Mouse (Mus musculus): ENCODE results near the gene Gid8.

The Gid8 gene

GRCm38 (mm10) chr2:180709923-180710272 is at the start of gene Gid8, which contains the start of gene Dido1:
Gene Gid8 (plus strand): TSS chr2:180710117.
Gene Dido1 (minus strand): TSS chr2:180709999.
- peak; percentile 97 to 99 for DNase-seq (ENCODE audit: inconsistent age in 2 of 2, low spot score in 1 of 2)

DNA sequence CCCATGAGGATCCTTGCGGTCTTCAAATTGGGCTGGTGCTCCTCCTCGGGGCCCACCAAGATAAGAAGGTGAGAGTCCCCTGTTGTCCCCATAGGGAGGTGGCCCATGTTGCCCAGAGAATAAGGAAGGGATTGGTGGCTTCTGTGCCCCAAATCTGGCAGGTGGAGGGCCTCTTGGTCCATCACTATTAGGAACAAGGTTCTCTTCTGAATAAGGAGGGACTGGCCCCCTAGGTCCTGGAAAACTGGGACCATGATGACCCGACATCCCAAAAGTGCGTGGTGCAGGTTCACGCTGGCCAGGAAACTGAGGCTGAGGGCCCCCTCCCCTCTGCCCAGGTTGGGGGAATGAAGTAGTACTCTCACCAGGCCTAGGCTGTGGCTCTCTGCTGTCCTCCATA is 49.4 kb upstream of the Gid8 start:
- peak in 1 of 2 experiments; percentile 20 for DNase-seq (ENCODE audit: inconsistent age in 2 of 2, low spot score in 1 of 2)

- peak in 1 of 2 experiments; percentile 21 for DNase-seq (ENCODE audit: inconsistent age in 2 of 2, low spot score in 1 of 2)
Observed at GRCm38 (mm10) chr2:180662008-180662407, 47.9 kb upstream of the Gid8 start.

DNA sequence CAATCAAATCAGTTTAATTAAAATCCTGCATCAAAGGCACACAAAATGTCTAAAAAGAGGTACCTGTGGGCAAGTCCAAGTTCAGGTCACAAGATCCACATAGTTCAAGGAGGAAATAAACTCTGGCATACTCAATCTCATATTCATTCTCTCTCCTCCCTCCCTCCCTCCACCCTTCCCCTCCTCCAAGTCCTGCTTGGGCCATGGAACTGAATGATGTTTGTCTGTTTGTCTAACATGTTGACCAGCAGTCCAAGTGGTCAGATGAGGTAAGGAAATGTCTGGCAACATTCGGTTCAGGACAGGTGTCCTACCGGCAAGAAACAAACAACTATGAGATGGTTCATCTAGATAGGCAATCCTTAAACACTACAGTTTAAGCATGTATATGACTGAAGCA is 33.2 kb upstream of the Gid8 start:
- DNase-seq (ENCODE audit: inconsistent age in 2 of 2, low spot score in 1 of 2) = no peak

GRCm38 (mm10) chr2:180678609-180679140 is 31.2 kb upstream of the Gid8 start:
- peak; percentile 57 to 91 for DNase-seq (ENCODE audit: inconsistent age in 2 of 2, low spot score in 1 of 2)

- no peak for DNase-seq (ENCODE audit: inconsistent age in 2 of 2, low spot score in 1 of 2)
Observed at GRCm38 (mm10) chr2:180681225-180681624, 28.7 kb upstream of the Gid8 start.

- no peak for DNase-seq (ENCODE audit: inconsistent age in 2 of 2, low spot score in 1 of 2)
Observed at GRCm38 (mm10) chr2:180683524-180683923, 26.4 kb upstream of the Gid8 start.

DNA sequence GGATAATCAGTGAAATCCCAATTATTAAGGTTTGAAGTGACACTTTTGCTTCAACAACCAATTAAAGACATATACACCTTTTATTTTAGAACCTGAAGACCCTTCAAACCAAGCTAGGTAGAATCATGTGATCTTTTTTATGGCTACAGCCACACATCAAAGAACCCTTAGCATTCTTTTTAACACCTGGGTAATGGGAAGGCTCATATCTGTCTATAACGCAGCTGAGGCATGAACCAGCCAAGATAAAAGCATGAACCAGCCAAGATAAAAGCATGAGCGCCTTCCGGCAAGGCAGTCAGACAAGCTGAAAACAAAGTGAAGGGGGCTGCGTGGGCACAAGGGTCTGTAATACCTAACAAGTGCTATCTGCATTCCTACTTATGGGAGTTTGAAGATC is 25.9 kb upstream of the Gid8 start:
- no peak for DNase-seq (ENCODE audit: inconsistent age in 2 of 2, low spot score in 1 of 2)

- DNase-seq (ENCODE audit: inconsistent age in 2 of 2, low spot score in 1 of 2) = peak in 1 of 2 experiments; percentile 55
Observed at GRCm38 (mm10) chr2:180689841-180690240, 20.1 kb upstream of the Gid8 start.

- peak in 1 of 2 experiments; percentile 44 for DNase-seq (ENCODE audit: inconsistent age in 2 of 2, low spot score in 1 of 2)
Observed at GRCm38 (mm10) chr2:180692630-180693029, 17.3 kb upstream of the Gid8 start.

DNA sequence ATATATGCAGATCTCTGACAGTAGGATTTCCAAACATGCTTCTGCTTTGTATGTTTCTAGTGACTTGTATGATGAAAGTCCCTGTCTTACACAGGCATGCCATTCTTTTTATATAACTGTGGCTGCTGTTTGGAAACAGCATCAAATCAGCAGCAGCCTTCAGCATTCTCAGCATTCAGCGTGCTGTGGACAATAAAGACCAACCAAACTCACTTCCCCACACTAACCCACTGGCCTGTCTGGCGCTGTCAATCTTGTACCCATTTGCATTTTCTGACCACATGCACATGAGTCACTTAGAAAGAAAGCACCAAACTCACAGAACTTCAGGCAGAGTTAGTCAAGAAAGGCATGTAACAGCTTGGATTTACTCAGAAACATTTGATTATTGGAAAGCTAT is 14.7 kb upstream of the Gid8 start:
- DNase-seq (ENCODE audit: inconsistent age in 2 of 2, low spot score in 1 of 2) = no peak

GRCm38 (mm10) chr2:180700457-180700856 is 9.5 kb upstream of the Gid8 start:
- peak in 1 of 2 experiments; percentile 38 for DNase-seq (ENCODE audit: inconsistent age in 2 of 2, low spot score in 1 of 2)

DNA sequence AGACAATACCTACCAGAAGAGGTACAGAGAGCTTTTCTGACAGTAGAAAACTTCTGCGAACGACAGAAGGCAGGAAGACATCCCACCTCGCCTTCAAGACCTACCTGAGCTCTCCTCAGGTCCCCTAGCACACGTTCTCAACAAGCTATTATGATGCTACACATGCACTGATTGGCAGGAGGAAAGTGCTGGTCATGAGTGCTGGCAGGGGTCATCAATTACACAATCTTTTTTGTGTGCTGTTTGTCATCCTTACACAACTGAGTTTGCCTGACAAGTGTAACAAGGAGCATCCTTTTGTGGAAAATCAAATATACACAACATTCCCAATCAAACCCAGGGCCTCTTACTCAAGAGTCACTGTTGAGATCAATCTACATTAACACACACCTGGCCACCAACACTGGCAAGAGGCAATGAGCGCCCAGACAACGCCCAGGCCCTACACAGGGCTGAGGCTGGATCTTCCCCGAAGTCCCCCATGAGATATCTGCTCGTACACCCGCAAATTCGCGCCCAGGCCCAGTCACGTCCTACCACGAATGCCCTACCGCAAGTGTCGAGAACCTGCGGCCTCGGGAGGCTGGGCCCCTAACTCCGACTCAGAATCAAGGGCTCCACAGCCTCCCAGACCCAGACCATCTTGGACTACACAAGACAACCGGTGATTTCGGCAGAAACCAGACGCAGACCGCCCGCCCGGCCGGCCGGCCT is 8.7 kb upstream of the Gid8 start:
- no peak for DNase-seq (ENCODE audit: inconsistent age in 2 of 2, low spot score in 1 of 2)

DNA sequence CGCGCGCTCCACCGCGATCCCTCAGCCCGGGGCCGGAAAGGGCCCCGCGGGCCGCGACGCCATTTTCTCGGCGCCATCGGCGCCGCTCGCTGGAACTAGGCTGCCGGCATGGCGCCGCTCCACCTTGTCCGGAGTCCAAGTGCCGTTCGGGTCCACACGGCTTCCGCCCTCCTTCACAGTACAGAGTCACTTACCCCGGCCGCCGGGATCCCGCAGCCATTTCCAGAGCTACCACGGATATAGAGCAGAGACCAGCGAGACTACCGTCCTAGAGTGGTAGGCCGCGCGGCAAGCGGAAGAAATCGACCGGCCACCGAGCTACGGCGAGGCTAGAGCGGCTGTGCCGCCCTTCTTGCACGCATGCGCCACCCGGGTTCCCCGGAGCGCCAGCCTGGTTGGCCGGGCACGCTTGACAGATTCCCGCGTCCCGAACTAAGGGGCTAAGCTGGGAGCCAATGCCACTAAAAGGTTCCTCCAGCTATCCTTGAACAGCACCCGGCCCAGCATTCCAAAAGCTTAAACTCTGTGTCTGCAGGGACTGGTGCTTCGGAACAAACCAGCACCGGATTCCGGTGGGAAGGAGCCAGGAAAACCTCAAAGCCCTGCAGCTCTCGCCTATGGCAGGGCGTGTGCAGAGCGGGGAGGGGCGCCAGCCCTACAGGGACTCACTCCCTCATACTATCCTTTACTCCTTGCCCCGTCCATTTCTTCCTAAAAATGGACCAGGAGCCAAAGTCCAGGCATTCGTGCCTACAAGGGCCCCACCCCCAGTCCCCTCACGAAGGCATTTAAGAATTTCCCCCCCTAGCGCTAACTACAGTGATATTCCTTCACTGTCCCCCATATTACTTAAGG is 7.9 kb upstream of the Gid8 start:
- peak; percentile 94 to 98 for DNase-seq (ENCODE audit: inconsistent age in 2 of 2, low spot score in 1 of 2)

DNA sequence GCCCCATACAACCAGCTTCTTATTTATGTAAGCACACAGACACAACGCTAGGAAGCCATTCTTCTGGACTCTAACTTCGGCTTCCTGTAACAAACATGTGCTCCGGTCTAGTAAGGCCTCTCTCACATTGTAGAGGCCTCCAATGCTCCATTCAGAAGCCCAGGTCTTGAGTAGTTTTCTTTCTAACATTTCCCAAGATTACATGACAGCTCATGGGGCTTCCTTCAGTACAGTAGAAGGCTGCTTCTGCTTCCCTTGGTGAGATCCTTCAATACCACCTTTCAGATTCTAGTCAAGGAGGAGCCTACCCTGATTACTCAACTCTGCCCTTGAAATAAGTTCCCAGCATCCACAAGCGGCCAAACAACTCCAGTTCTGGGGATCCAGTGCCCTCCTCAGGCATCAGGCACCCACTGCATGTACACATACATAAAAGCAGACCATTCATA is 7.2 kb upstream of the Gid8 start:
- DNase-seq (ENCODE audit: inconsistent age in 2 of 2, low spot score in 1 of 2) = peak; percentile 33 to 73

- no peak for DNase-seq (ENCODE audit: inconsistent age in 2 of 2, low spot score in 1 of 2)
Observed at GRCm38 (mm10) chr2:180703175-180703574, 6.7 kb upstream of the Gid8 start.

DNA sequence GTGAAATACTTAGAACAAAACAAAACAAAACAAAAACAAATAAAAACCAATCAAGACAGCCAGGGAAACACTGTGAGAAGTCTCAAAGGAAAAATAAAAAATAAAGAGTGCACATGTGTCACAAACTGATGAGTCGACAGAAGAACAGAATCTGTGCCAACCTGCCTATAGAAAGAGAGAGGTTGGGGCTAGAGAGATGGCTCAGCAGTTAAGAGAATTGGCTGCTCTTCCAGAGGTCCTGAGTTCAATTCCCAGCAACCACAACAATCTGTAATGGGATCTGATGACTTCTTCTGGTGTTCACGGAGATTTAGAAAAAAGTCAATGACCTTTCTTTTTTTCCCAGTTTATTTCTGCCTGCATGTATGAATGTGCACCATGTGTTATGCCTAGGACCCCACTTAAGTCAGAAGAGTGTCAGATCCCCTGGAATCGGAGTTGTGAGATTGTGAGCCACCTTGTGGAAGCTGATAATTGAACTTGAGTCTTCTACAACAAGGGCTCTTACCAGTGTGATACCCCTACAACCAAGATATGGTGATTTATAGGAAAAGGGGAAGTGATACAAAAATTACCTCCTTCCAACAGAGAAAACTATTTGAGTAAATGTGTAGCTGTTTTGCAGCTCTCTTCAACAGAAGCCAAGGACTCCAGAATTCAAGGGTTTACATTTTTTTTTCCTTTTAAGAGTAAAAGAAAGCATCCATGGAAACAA is 6.1 kb upstream of the Gid8 start:
- DNase-seq (ENCODE audit: inconsistent age in 2 of 2, low spot score in 1 of 2) = no peak

GRCm38 (mm10) chr2:180704591-180704990 is 5.3 kb upstream of the Gid8 start:
- DNase-seq (ENCODE audit: inconsistent age in 2 of 2, low spot score in 1 of 2) = peak; percentile 58 to 86

DNA sequence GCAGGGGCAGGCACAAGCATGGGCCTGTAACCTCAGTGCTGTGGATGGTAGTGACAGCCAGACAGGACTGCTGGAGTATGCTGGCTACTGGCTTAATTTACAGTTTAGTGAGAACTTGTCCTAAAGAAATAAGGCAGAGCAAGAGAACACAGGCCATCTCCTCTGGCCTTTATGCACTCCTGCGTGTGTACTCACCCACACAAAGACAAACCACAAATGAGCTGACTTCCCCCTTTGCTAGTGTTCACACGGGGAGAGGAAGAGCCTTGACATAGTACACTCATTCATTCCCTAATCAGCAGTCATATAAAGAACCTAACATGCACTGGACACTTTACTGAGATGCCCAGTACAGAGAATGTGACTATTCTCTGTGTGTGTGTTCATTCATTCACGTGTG is 4.9 kb upstream of the Gid8 start:
- no peak for DNase-seq (ENCODE audit: inconsistent age in 2 of 2, low spot score in 1 of 2)

DNA sequence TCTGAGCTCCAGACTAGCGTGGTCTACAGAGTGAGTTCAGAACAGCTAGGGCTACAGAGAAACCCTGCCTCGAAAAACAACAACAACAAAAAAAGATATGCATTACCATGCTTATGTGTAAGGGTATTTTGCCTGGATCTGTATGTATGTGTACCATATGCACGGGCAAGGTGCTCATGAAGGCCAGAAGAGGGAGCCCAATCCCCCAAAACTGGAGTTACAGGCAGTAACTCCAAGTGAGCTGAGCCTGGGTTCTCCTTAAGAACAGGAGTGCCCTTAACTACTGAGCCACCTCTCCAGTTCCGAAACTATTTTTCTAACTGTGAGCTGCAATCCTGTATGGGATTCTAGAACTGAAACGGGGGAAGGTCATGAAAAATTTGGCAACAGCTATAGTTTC is 3.9 kb upstream of the Gid8 start:
- no peak for DNase-seq (ENCODE audit: inconsistent age in 2 of 2, low spot score in 1 of 2)
